Mouse (Mus musculus) G1E (cell line): ENCODE results near the gene Mfn2.

Experiments used
- CTCF ChIP-seq: IDR thresholded peaks from 2 replicates; pipeline ENCODE4 v1.5.1; 2012; ENCODE audit warnings: low read depth, low read length, inconsistent platforms, mixed read lengths
- GATA1 ChIP-seq: IDR thresholded peaks from 2 replicates; pipeline ENCODE4 v1.6.1; 2012; ENCODE audit warnings: borderline replicate concordance, low read length, inconsistent platforms, mixed read lengths
- TAL1 ChIP-seq: conservative IDR thresholded peaks from 2 replicates; pipeline ENCODE4 v1.6.1; 2012; ENCODE audit warnings: low read depth, low read length, inconsistent platforms, mixed read lengths

GRCm38 (mm10) chr4:147934611-147935010 lies 30.1 kb upstream of the Mfn2 start:
- TF ChIP-seq CTCF (no peak), GATA1 (no peak), TAL1 (no peak)
